Mouse (Mus musculus): ENCODE data around the gene Maz.

- TF ChIP-seq CTCF (conservative IDR thresholded peaks at IDR 0.05; ENCODE audit: low read length): peak; percentile 86
- no peak for TF ChIP-seq POU5F1 (IDR thresholded peaks at IDR 0.05; ENCODE audit: borderline replicate concordance, low read length)
Observed at GRCm38 (mm10) chr7:127016971-127017949, 9.6 kb downstream of the Maz start, which contains the start of gene Pagr1a.

Measured in E14TG2a.4 (cell line).